Mouse (Mus musculus) heart, postnatal 0 days (tissue): ENCODE measurements at regions not wholly inside any gene's neighbourhood (a gene's known extent, or its start where the extent isn't known, plus 50 kb on each side); places are given as distances from the start of the nearest gene placed in this dataset.

Experiments
- CTCF ChIP-seq: IDR thresholded peaks from 2 replicates; pipeline ENCODE4 v1.5.1; 2016; ENCODE audit warnings: antibody characterized with exemption, control low read depth, low read depth
- EP300 ChIP-seq: IDR thresholded peaks from 2 replicates; pipeline ENCODE4 v1.6.1; 2016; ENCODE audit warnings: antibody characterized with exemption, low read depth

DNA sequence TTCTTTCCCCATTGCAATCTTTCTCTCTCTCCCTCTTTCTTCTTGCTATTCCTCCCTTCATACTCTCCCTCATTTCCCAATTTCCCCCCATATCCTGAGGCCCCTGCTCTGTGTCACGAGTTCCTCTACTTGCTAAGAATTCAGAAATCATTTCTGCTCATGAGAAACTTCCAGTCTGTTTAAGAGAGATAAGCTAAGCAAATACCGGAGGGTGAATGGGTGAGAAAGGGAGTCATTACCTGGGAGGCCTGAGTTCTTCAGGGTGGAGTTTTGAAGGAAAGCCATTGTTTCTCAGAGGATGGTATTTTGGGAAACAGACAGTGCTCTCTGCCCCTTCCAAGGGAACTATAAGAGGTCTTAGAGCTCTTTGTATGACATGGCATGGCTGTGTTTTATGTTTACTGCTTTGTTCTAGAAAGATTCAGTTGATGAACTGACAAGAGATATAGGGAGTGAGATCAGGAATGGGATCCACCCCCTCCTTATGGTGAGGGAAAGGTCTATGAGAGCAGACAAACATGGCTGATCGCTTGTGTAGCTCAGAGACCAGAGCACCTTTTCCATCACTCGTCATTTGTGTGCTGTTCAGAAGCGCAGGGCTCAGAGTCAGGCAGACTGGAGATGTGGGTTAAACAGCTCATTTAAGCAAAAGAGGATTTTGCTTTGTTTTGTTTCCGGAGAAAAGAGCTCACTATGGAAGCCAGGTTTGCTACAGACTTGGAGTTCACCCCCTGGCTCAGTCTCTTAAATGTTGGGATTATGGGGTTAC is 1361.0 kb upstream of the A1bg start:
- no peak for TF ChIP-seq EP300
- no peak for TF ChIP-seq CTCF
